Mouse (Mus musculus): ENCODE results near the gene Sult1a1. TPM values are rescaled to one million over a fixed set of nuclear protein-coding genes. Genes with fewer than 3 reads are reported as not detected.

The Sult1a1 gene
- 3.5 and 3.8 TPM in 2 replicates for polyA plus RNA-seq (2014; fragmentation: Nextera tagmentation; extraction: Ambion mirVana)

DNA sequence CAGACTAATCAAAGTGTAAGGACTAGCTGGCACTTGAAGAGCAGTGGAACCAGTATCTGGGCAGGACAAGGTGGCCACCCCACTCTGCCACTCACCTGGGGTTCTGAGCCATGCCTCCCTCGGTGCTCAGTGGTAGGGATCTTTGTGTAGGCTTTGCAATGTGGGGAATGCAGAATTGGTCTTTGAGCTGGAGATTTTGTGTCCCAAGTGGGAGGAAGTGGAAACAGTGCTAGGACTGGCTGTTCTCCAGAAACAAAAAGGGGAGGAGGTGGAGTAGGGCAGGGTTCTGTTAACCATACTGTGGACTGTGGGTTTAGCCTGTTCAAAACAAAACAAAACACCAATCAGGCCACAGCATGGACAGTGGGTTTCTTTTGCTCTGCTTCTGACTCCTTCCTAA, at the start of gene Sult1a1:
TSS of gene Sult1a1 (minus strand) at position 226 of the 400 bp plus-strand sequence.
- H3K36me3 ChIP-seq (ENCODE audit: control insufficient read depth, insufficient read depth, low read length): peaks cover 22% of the 10 kb centered on the region
- no peak within 1 kb of the TSS for H3K4me2 ChIP-seq (ENCODE audit: low read length)
- H3K27me3 ChIP-seq (replicated peaks; ENCODE audit: control insufficient read depth, insufficient read depth, low read length): no peaks in the 10 kb centered on the region
- H3K9me3 ChIP-seq (ENCODE audit: control insufficient read depth, low read length): no peaks in the 10 kb centered on the region
- WGBS: 62% methylated on average over 1 of the region's 1 CpGs
- DNase-seq (ENCODE audit: low spot score) (no peak), ATAC-seq (replicated peaks; ENCODE audit: low FRiP score, low TSS enrichment, low read depth) (no peak)
- H3K4me1 ChIP-seq (replicated peaks; ENCODE audit: control insufficient read depth, insufficient read depth, low read length): no peaks in the 10 kb centered on the region
- no peak within 1 kb of the TSS for H3K9ac ChIP-seq (ENCODE audit: low read length)
- H3K27ac ChIP-seq (ENCODE audit: low read depth): no peak within 1 kb of the TSS
- H3K4me3 ChIP-seq (ENCODE audit: low read depth, low read length): no peak within 1 kb of the TSS

DNA sequence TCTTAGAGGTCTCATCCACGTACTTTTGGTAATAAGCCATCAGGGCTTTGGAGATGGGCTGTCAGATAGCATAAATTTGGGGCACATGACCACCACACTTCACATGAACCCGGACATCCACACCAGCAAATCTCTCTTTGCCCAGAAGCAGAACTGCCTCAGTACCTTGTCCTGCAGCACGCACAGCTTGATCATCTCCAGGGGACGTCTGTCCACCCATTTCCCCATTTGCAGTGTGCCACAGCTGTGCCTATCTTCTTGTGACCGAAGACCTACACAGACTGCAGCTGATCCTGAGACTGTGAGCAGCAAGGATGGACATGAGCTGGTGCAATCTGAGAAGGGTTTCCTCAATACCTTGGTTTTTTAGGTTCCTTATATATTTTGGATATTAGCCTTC, 49.4 kb upstream of the Sult1a1 start:
- no peaks in the 10 kb centered on the region for H3K9me3 ChIP-seq (ENCODE audit: control insufficient read depth, low read length)
- ATAC-seq (replicated peaks; ENCODE audit: low FRiP score, low TSS enrichment, low read depth) (no peak), DNase-seq (ENCODE audit: low spot score) (no peak)
- H3K27me3 ChIP-seq (replicated peaks; ENCODE audit: control insufficient read depth, insufficient read depth, low read length): no peaks in the 10 kb centered on the region
- no peaks in the 10 kb centered on the region for H3K4me1 ChIP-seq (replicated peaks; ENCODE audit: control insufficient read depth, insufficient read depth, low read length)
- no peak overlapping the region for H3K9ac ChIP-seq (ENCODE audit: low read length)
- no peak overlapping the region for H3K4me3 ChIP-seq (ENCODE audit: low read depth, low read length)
- H3K27ac ChIP-seq (ENCODE audit: low read depth): no peak overlapping the region
- no peak overlapping the region for H3K4me2 ChIP-seq (ENCODE audit: low read length)
- WGBS: 81% methylated on average over 5 of the region's 5 CpGs
- no peaks in the 10 kb centered on the region for H3K36me3 ChIP-seq (ENCODE audit: control insufficient read depth, insufficient read depth, low read length)

DNA sequence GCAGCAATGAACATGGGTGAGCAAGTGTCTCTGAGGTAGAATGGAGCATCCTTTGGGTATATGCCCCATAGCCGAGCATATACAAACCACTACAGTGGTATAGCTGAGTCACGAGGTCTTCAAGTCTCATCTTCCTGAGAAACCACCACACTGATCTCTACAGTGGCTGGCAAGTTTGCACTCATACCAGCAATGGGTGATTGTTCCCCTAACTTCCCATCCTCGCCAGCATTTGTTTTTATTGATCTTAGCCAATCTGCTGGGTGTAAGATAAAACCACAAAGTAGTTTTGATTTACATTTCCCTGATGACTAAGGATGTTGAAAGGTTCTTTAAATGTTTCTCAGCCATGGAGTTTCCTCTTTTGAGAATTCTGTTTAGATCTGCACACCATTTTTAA, 48.8 kb upstream of the Sult1a1 start:
- H3K27ac ChIP-seq (ENCODE audit: low read depth): no peak overlapping the region
- H3K36me3 ChIP-seq (ENCODE audit: control insufficient read depth, insufficient read depth, low read length): no peaks in the 10 kb centered on the region
- no peaks in the 10 kb centered on the region for H3K27me3 ChIP-seq (replicated peaks; ENCODE audit: control insufficient read depth, insufficient read depth, low read length)
- H3K9me3 ChIP-seq (ENCODE audit: control insufficient read depth, low read length): no peaks in the 10 kb centered on the region
- no peak overlapping the region for H3K4me3 ChIP-seq (ENCODE audit: low read depth, low read length)
- H3K9ac ChIP-seq (ENCODE audit: low read length): no peak overlapping the region
- H3K4me2 ChIP-seq (ENCODE audit: low read length): no peak overlapping the region
- DNase-seq (ENCODE audit: low spot score): no peak
- ATAC-seq (replicated peaks; ENCODE audit: low FRiP score, low TSS enrichment, low read depth): no peak
- WGBS: 66% methylated on average over 3 of the region's 3 CpGs
- H3K4me1 ChIP-seq (replicated peaks; ENCODE audit: control insufficient read depth, insufficient read depth, low read length): no peaks in the 10 kb centered on the region

DNA sequence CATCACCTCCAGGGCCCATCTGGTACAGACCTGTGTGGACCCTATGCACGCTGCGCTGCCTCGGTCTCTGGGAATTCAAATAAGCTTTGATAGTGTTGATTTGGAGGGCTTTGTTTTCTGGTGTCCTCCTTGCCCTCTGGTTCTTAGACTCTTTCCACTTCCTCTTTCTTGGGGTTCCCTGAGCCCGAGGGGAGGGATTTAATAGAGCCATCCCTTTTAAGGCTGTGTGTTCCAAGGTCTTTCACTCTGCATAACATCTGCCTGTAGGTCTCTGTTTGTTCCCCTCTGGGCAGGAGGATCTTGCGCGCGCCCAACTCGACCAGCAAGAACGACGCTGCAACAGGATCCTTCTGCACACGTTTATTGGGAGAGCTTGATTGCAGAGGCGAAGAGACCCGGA, 45.4 kb upstream of the Sult1a1 start:
- Histone ChIP-seq H3K4me2 (ENCODE audit: low read length) (no peak overlapping the region), H3K36me3 (ENCODE audit: control insufficient read depth, insufficient read depth, low read length) (no peaks in the 10 kb centered on the region), H3K4me1 (replicated peaks; ENCODE audit: control insufficient read depth, insufficient read depth, low read length) (no peaks in the 10 kb centered on the region), H3K27me3 (replicated peaks; ENCODE audit: control insufficient read depth, insufficient read depth, low read length) (no peaks in the 10 kb centered on the region), H3K27ac (ENCODE audit: low read depth) (no peak overlapping the region), H3K4me3 (ENCODE audit: low read depth, low read length) (no peak overlapping the region), H3K9me3 (ENCODE audit: control insufficient read depth, low read length) (no peaks in the 10 kb centered on the region), H3K9ac (ENCODE audit: low read length) (no peak overlapping the region)
- 89% methylated on average over 13 of the region's 13 CpGs for WGBS
- DNase-seq (ENCODE audit: low spot score) (no peak), ATAC-seq (replicated peaks; ENCODE audit: low FRiP score, low TSS enrichment, low read depth) (no peak)

DNA sequence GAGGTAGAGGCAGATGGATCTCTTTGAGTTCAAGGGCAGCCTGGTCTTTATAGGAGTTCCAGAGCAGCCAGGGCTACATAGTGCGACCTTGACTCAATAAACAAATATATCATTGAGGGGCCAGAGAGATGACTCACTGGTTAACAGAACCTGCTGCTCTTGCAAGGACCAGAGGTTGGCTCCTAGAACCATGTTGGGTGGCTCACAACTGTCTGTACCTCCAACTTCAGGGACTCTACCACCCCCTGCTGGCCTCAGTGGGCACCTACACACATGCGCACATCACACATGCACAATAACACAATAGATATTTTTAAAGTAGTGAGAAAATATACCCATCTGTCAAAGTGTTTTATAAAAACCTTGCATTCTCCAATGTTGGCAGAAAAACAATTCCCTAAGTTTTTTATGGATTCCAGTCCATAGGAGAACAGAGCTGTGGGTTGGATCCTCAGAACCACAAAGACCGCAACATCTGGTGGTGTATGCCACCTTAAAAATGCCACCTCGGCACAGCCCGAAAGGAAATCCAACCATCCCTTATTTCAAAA, 42.6 kb upstream of the Sult1a1 start:
- Histone ChIP-seq H3K9ac (ENCODE audit: low read length) (no peak overlapping the region), H3K4me2 (ENCODE audit: low read length) (no peak overlapping the region), H3K4me3 (ENCODE audit: low read depth, low read length) (no peak overlapping the region), H3K36me3 (ENCODE audit: control insufficient read depth, insufficient read depth, low read length) (no peaks in the 10 kb centered on the region), H3K27ac (ENCODE audit: low read depth) (no peak overlapping the region), H3K4me1 (replicated peaks; ENCODE audit: control insufficient read depth, insufficient read depth, low read length) (no peaks in the 10 kb centered on the region), H3K27me3 (replicated peaks; ENCODE audit: control insufficient read depth, insufficient read depth, low read length) (no peaks in the 10 kb centered on the region), H3K9me3 (ENCODE audit: control insufficient read depth, low read length) (no peaks in the 10 kb centered on the region)
- ATAC-seq (replicated peaks; ENCODE audit: low FRiP score, low TSS enrichment, low read depth): no peak
- WGBS: 91% methylated on average over 5 of the region's 5 CpGs
- DNase-seq (ENCODE audit: low spot score): no peak

DNA sequence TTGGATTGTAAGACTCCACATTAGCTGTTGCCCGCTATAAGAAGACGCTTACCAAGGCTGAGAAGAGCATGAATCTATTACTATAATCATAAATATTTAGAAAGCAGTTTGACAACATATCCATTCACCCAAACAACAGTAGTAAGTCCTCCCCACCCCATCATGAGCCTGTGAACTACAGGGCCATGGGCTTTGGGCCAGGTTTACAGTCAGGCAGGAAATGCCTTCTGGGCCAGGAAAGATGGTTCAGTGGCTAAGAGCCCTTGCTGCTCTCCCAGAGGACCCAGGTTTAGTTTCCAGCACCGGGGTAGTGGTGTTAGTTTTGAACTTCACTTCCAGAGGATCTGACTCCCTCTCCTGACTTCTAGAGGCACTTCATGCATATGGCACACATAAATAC, 41.3 kb upstream of the Sult1a1 start:
- H3K4me2 ChIP-seq (ENCODE audit: low read length): no peak overlapping the region
- H3K9ac ChIP-seq (ENCODE audit: low read length): no peak overlapping the region
- no peaks in the 10 kb centered on the region for H3K27me3 ChIP-seq (replicated peaks; ENCODE audit: control insufficient read depth, insufficient read depth, low read length)
- WGBS: 71% methylated on average over 3 of the region's 3 CpGs
- DNase-seq (ENCODE audit: low spot score): no peak
- ATAC-seq (replicated peaks; ENCODE audit: low FRiP score, low TSS enrichment, low read depth): no peak
- no peak overlapping the region for H3K4me3 ChIP-seq (ENCODE audit: low read depth, low read length)
- no peaks in the 10 kb centered on the region for H3K36me3 ChIP-seq (ENCODE audit: control insufficient read depth, insufficient read depth, low read length)
- no peak overlapping the region for H3K27ac ChIP-seq (ENCODE audit: low read depth)
- no peaks in the 10 kb centered on the region for H3K4me1 ChIP-seq (replicated peaks; ENCODE audit: control insufficient read depth, insufficient read depth, low read length)
- no peaks in the 10 kb centered on the region for H3K9me3 ChIP-seq (ENCODE audit: control insufficient read depth, low read length)

DNA sequence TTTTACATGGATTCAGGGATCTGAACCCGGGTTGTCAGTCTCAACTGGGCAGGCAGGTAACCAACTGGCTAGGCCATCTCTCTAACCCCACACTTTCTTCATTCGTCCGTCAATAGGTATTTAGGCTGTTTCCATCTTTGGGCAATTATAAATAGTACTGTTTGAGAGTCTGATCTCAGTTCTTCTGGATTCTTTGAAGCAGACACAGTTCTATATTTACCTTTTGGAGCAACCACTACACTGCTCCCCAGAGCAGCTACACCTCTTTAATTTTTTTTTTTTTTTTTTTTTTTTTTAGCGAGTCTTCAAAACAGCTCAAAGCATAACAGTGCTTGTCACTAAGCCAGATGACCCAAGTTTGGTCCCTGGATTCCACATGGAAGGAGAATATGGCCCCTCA, 39.4 kb upstream of the Sult1a1 start:
- H3K27ac ChIP-seq (ENCODE audit: low read depth): no peak overlapping the region
- no peaks in the 10 kb centered on the region for H3K27me3 ChIP-seq (replicated peaks; ENCODE audit: control insufficient read depth, insufficient read depth, low read length)
- H3K9me3 ChIP-seq (ENCODE audit: control insufficient read depth, low read length): no peaks in the 10 kb centered on the region
- no peak overlapping the region for H3K4me3 ChIP-seq (ENCODE audit: low read depth, low read length)
- DNase-seq (ENCODE audit: low spot score) (no peak), ATAC-seq (replicated peaks; ENCODE audit: low FRiP score, low TSS enrichment, low read depth) (no peak)
- no peaks in the 10 kb centered on the region for H3K36me3 ChIP-seq (ENCODE audit: control insufficient read depth, insufficient read depth, low read length)
- WGBS: 79% methylated on average over 4 of the region's 4 CpGs
- H3K4me2 ChIP-seq (ENCODE audit: low read length): no peak overlapping the region
- H3K9ac ChIP-seq (ENCODE audit: low read length): no peak overlapping the region
- H3K4me1 ChIP-seq (replicated peaks; ENCODE audit: control insufficient read depth, insufficient read depth, low read length): no peaks in the 10 kb centered on the region

DNA sequence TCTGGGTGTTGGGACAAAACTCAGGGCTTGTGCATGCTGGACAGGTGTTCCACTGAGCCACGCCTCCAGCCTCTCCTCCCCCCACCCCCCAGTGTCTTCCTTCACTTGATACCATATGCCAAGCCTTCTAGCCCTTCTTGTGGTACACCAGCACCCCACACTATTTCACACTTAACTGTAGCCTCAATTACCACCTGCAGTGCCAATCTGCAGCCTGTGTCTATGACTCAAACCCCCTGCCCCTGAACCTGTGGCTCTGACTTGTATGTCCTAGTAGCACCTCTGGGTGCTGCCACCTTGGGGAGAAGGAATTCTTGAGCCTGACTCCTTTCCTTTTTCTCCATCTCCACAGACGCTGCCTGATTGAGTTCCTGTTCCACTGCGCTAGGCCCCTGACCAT, 35.7 kb upstream of the Sult1a1 start:
- Histone ChIP-seq H3K4me3 (ENCODE audit: low read depth, low read length) (no peak overlapping the region), H3K4me1 (replicated peaks; ENCODE audit: control insufficient read depth, insufficient read depth, low read length) (no peaks in the 10 kb centered on the region), H3K9ac (ENCODE audit: low read length) (no peak overlapping the region), H3K4me2 (ENCODE audit: low read length) (no peak overlapping the region), H3K27me3 (replicated peaks; ENCODE audit: control insufficient read depth, insufficient read depth, low read length) (no peaks in the 10 kb centered on the region), H3K27ac (ENCODE audit: low read depth) (no peak overlapping the region), H3K36me3 (ENCODE audit: control insufficient read depth, insufficient read depth, low read length) (no peaks in the 10 kb centered on the region), H3K9me3 (ENCODE audit: control insufficient read depth, low read length) (no peaks in the 10 kb centered on the region)
- ATAC-seq (replicated peaks; ENCODE audit: low FRiP score, low TSS enrichment, low read depth): no peak
- no peak for DNase-seq (ENCODE audit: low spot score)
- 77% methylated on average over 3 of the region's 3 CpGs for WGBS

DNA sequence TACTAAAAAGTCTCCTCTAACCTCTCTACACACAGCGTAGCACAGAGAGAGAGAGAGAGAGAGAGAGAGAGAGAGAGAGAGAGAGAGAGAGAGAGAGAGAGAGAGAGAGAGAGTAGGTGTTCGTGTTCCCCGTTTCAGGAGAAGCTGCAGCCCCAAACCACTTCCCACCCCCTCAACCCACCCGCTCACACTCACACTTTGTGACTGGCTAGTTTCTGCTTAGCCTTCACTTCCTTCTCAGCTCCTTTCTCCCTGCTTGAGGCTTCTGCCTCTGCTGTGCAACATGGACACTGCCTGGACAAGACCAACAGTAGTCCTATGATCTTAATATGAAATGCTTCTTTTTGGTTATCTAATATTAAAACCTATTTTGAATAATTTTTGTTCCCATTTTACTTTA, 34.0 kb upstream of the Sult1a1 start:
- no peak overlapping the region for H3K4me2 ChIP-seq (ENCODE audit: low read length)
- no peak for DNase-seq (ENCODE audit: low spot score)
- H3K36me3 ChIP-seq (ENCODE audit: control insufficient read depth, insufficient read depth, low read length): no peaks in the 10 kb centered on the region
- ATAC-seq (replicated peaks; ENCODE audit: low FRiP score, low TSS enrichment, low read depth): no peak
- H3K9me3 ChIP-seq (ENCODE audit: control insufficient read depth, low read length): no peaks in the 10 kb centered on the region
- H3K27me3 ChIP-seq (replicated peaks; ENCODE audit: control insufficient read depth, insufficient read depth, low read length): peaks cover 10% of the 10 kb centered on the region; the same call in 1 of the 2 replicates
- H3K27ac ChIP-seq (ENCODE audit: low read depth): no peak overlapping the region
- H3K9ac ChIP-seq (ENCODE audit: low read length): no peak overlapping the region
- H3K4me1 ChIP-seq (replicated peaks; ENCODE audit: control insufficient read depth, insufficient read depth, low read length): no peaks in the 10 kb centered on the region
- 63% methylated on average over 4 of the region's 4 CpGs for WGBS
- no peak overlapping the region for H3K4me3 ChIP-seq (ENCODE audit: low read depth, low read length)

Data from intestine, embryonic 14.5 days (tissue).